Mouse (Mus musculus): ENCODE measurements around the gene Tfb2m.

The Tfb2m gene

GRCm38 (mm10) chr1:179545768-179546550 is at the start of gene Tfb2m, which contains the start of gene Cnst:
Tfb2m (minus strand) TSS chr1:179546267.
Cnst (plus strand) TSS chr1:179546370.
- peak; percentile 92 for DNase-seq

- DNase-seq: no peak
Measured at GRCm38 (mm10) chr1:179592972-179593371, 46.9 kb upstream of the Tfb2m start.

- no peak for DNase-seq
Measured at GRCm38 (mm10) chr1:179592143-179592542, 46.1 kb upstream of the Tfb2m start.

GRCm38 (mm10) chr1:179591639-179592038 is 45.6 kb upstream of the Tfb2m start:
- DNase-seq: peak; percentile 16

- peak; percentile 18 for DNase-seq
Measured at GRCm38 (mm10) chr1:179588230-179588629, 42.2 kb upstream of the Tfb2m start.

DNA sequence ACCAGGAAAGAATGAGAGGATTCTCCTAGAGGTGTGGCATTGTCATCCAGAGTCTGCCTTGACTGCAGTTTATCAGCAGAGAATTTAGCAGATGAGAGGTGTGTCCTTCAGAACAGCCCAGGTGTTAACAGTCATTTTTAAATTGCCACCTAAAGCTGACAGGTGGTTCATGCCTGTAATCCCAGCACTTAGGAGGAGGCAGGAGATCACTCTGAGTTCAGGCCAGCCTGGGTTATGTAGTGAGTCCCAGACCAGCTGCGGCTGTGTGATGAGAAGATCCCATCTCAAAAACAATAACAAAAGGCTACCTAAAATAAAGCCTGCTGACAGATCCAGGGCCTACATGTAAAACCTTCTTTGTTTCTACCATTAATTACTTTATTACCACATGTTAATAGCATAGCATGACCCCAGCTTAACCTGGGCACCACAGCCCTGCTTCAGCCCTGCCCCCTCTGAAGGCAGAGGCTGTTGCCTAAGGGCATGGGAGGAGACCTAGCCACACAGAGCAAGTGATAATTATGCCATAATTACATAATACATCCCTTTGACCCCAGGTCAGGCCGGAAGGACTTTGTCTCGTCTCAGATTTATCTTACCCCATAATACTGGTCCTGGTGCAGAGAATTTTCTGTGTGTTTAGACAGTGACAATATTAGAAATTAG is 40.5 kb upstream of the Tfb2m start:
- no peak for DNase-seq

DNA sequence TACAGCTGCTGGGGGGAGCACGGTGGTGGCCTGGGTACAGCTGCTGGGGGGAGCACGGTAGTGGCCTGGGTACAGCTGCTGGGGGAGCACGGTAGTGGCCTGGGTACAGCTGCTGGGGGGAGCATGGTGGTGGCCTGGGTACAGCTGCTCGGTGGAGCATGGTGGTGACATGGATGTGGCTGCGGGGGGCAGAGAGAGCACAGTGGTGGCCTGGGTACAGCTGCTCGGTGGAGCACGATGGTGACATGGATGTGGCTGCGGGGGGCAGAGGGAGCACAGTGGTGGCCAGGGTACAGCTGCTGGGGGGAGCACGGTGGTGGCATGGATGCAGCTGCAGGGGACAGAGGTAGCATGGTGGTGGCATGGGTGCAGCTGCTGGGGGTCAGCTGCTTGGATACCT is 39.6 kb upstream of the Tfb2m start:
- no peak for DNase-seq

- no peak for DNase-seq
Measured at GRCm38 (mm10) chr1:179584220-179584619, 38.2 kb upstream of the Tfb2m start.

DNA sequence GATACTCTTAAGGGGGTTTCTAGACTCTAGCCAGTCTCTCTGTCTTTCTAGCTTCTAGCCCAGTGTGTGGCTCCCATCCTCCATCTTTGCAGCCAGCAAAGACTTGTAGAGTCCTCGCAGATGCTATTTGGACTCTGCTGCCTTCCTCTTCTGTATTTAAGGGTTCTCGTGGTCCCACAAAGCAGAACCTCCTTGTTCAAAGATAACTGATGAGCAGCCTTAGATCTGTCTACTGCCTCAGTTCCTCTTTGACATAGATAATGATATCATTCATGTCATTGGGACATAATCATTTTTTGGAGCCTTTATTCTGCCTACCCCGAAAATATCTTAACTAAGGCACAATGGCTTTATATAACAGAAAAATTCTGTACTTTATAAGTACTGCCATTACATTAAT is 37.0 kb upstream of the Tfb2m start:
- DNase-seq: no peak

- no peak for DNase-seq
Measured at GRCm38 (mm10) chr1:179582021-179582433, 36.0 kb upstream of the Tfb2m start.

DNA sequence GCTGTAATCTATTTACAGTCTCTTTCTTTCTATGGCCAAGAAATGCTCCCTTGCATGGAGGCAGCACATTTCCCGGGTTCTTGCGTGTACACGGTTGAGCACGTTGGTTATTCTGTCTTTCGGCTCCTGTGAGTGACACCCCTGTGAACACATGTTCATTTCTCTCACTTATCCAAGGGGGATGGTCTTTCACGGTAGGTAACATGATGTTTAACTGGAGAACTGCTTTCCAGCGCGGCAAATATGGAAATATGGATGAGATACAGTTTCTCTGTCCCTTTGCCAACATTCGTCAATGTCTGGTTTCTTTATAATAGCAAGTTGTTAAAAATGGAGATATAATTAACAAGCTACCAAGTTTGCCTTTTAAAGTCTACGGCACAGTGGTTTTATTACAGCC is 35.4 kb upstream of the Tfb2m start:
- DNase-seq: no peak

- DNase-seq: no peak
Measured at GRCm38 (mm10) chr1:179580200-179580599, 34.1 kb upstream of the Tfb2m start.

- DNase-seq: no peak
Measured at GRCm38 (mm10) chr1:179578625-179579024, 32.6 kb upstream of the Tfb2m start.

DNA sequence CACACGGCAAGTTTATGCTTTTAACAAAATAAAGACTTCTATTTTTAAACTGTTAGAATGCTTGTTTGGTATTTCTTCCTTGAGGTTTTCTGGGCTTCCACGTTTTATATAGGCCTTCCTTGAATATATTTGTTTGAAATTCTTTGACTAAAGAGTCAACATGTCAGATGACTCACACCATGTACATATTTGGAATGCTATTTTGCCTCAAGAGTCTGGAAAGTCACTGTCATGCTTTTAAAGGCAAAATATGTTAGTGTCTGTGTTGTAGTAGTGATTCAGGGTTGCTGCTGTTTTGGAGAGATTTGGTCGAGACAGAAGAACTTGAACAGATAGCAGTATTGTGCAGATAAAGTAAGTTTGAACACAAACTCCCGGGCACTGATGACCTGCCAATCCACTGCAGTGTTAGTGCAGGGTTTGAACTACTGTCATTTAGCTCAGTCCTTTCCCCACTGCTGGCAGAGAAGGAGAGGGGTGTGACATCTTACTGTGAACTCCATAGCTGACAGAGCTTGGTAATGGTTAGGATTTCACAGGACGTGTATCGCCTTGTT is 27.7 kb upstream of the Tfb2m start:
- DNase-seq: no peak

DNA sequence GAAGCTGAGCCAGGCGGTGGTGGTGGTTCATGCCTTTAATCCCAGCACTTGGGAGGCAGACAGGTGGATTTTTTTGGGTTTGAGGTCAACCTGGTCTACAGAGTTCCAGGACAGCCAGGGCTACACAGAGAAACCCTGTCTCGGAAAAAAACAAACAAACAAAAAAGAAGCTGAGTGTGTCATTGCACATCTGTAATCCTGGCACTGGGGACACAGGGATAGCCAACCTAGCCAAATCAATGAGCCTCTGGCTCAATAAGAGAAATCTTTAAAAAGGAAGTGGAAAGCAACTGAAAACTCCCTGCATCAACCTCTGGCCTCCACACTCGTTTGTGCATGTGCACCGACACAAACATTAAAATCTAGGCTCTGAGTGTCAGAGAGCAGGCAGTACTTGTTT is 25.6 kb upstream of the Tfb2m start:
- no peak for DNase-seq

- DNase-seq: no peak
Measured at GRCm38 (mm10) chr1:179570482-179570881, 24.4 kb upstream of the Tfb2m start.

- DNase-seq: no peak
Measured at GRCm38 (mm10) chr1:179568690-179569398, 22.8 kb upstream of the Tfb2m start.

DNA sequence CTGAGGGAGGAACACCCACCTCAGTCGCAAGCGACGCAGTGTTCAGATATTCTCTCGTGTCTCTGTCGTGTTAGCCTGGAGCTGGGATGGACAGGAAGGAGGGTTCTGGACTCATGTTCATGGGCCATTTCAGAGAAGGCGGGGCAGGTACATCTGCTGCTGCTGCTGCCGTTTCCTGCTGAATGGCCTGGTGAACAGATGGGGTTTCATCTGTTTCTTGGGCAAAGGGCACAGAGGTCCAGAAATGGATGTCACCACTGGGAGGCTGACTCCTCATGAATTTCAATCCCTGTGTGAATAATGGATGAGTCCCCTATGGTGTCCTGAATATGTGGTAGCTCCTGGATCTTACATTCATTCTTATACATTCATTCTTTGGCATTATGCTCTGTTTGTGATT is 21.5 kb upstream of the Tfb2m start:
- DNase-seq: no peak

GRCm38 (mm10) chr1:179563926-179564325 is 17.9 kb upstream of the Tfb2m start:
- no peak for DNase-seq

DNA sequence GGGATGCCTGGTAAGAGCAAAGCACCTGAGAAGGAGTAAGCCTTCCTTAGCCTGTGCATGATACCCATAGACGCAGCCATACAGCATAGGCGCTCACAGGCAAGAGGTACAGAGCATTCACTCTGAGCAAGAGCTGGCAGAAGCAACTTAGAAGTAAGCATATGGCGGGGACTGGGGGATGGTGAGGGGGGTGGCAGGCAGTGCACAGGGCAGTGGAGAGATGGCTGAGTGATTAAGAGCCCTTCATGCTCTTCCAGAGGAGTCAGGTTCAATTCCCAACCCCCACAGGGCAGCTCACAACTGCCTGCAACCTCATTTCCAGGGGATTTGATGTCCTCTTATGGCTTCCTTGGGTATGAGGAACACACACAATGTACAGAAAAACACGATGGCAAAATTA is 17.1 kb upstream of the Tfb2m start:
- DNase-seq: no peak

DNA sequence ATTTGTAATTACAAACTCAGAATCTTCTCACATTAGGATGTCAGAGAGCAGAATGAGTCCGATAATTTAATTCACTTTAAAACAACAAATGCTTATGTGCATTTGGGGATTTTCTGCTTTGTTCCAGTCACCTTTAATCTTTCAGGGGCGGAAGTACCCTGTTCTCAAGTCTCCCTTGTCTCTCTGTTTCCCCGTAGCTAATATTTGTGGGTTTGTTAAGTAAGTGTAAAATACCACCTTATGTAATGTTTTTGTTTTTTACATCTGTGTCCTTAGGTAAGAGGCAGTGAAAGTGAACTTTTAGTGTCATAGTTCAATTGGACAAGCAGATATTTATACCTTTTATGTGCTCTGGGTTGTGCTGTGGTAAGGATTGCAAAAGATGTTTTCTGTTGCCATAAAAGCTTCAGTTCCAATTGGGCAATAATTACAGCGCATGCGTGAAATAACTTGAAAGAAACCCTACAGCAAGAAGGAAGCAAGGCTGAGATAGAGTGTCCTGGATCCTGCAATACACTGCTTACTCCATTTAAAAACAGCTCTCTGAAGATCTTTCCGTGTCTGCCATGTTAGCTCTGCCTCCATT is 14.9 kb upstream of the Tfb2m start:
- DNase-seq: no peak

DNA sequence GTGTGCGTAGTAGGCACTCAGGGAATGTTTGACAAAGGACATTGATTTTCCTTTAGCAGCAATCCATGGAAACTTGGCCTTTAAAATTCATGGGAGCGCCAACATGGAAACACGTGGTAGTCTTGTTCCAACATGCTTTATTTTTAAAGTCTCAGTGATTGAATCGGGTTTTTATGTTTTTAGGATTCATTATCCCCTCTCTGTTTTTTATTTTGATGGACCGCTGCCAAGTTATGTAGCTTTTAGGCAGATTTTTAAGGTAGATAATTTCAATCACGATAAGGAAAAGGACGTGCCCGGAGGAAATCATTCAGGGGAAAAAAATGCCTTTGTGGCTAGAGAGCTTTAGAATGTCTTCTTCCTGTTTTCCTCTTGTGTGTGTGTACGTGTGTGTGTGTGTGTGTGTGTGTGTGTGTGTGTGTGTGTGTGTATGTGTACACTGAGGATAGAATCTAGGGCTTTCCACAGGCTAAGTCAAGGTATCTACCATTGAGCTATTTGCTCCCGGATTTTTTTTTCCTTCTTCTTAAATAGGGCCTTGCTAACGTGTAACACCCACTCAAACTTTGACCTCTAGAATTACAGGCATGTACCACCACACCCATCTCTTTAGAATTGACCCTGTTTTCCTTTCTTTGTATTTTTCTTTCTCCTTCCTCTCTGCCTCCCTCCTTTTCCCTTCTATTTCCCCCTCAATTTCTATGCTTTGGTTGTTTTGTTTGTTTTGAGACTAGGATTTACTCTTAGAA is 13.6 kb upstream of the Tfb2m start:
- DNase-seq: no peak

All from right cerebral cortex, postnatal 4 days (tissue).